Mouse (Mus musculus) Patski (cell line): ENCODE data around the gene Copz1. TPM values are rescaled to one million over a fixed set of nuclear protein-coding genes. Genes with fewer than 3 reads are reported as not detected.

Experiments
- ATAC-seq: fragments of 100-300 bp; one replicate; pipeline ENCODE4 v1.8.0; 2021
- CTCF ChIA-PET: fragments of 350-600 bp; sonication (Branson Sonifier 250); formaldehyde crosslinking; loops from one replicate; lab custom pipeline; 2022; ENCODE audit warnings: inconsistent platforms; lab: Charles Lee
- POLR2A ChIA-PET: fragments of 350-600 bp; sonication (Branson Sonifier 250); formaldehyde crosslinking; loops from one replicate; lab custom pipeline; 2022; ENCODE audit warnings: antibody characterized with exemption, inconsistent platforms; lab: Charles Lee
- DNase-seq: peaks from one replicate; pipeline ENCODE4 v3.0.0-alpha.2; 2011; ENCODE audit warnings: low read depth, low spot score
- H3K27me3 ChIP-seq: fragments of 371-371 bp; one replicate; pipeline ENCODE4 v1.5.1; 2021
- CTCF ChIP-seq: fragments of 100-300 bp; IDR thresholded peaks from one replicate; pipeline ENCODE4 v1.5.1; 2021
- in situ Hi-C: fragments of 300-500 bp; cut with MboI; formaldehyde crosslinking; loops from 3 replicates; pipeline ENCODE4 v1.11.1; 2018; ENCODE audit warnings: low pct_unique_long_range_greater_than_20kb, mixed read lengths
- polyA plus RNA-seq: library from polyadenylated mRNA; unstranded; gene quantifications from one replicate; pipeline ENCODE4 v1.2.3, GENCODE M21; 2021

The Copz1 gene
- polyA plus RNA-seq, 1 experiment from 2014 or later: 163 TPM

DNA sequence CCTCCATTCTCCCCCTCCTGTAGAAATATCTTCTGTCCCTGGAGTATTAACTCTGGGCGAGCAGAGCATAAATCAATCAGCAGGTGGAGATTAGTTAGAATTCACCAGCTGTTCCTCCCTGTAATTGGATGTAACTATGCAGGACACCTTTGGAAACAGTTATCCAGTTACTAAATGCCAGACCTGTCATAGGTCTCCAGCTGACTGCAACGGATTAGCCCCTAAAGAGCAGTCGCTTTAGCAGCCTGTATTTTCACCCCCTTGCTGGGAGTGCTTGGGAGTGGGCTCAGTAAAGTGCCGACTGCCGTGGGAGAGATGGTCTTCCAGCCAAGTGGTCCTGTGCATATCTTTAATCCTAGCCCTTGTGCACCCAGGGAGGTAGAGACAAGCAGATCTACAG, 17.1 kb downstream of the Copz1 start:
- H3K27me3 ChIP-seq: no peaks in the 10 kb centered on the region
- ChIA-PET POLR2A (interaction anchor here (0.6 to 3.2 kb wide), 2 partner anchors 16 to 1074 kb away, joined by 3 to 11 read pairs; no protein-coding TSS in a partner anchor), CTCF (interaction anchor here (1.5 to 4.0 kb wide), 3 partner anchors 9 to 34 kb away, joined by 3 to 25 read pairs (median 11); no protein-coding TSS in a partner anchor)
- DNase-seq (no peak), ATAC-seq (no peak)
- in situ Hi-C loops: no loop called here
- TF ChIP-seq CTCF: no peak

DNA sequence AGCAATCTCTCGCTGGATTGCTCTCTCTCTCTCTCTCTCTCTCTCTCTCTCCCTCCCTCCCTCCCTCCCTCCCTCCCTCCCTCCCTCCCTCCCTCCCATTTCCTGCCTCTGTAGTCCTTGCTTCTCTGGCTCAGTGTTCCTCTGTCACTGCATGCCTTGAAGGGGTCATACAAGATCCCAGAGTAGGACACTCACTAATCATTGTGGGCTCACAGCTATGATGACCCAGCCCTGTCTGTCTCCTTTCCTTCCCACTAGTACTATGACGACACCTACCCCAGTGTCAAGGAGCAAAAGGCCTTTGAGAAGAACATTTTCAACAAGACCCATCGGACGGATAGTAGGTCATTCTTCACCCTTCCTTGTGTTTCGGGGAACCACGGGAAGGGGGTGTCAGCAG, 17.9 kb downstream of the Copz1 start:
- ATAC-seq (no peak), DNase-seq (no peak)
- H3K27me3 ChIP-seq: no peaks in the 10 kb centered on the region
- ChIA-PET CTCF (interaction anchor here (1.2 to 4.0 kb wide), 4 partner anchors 10 to 50 kb away, joined by 3 to 25 read pairs (median 7); partner anchors contain the start of gene Zfp385a), POLR2A (interaction anchor here (0.6 to 3.2 kb wide), 2 partner anchors 15 to 17 kb away, joined by 4 to 11 read pairs; no protein-coding TSS in a partner anchor)
- no peak for TF ChIP-seq CTCF
- in situ Hi-C loops: no loop called here

DNA sequence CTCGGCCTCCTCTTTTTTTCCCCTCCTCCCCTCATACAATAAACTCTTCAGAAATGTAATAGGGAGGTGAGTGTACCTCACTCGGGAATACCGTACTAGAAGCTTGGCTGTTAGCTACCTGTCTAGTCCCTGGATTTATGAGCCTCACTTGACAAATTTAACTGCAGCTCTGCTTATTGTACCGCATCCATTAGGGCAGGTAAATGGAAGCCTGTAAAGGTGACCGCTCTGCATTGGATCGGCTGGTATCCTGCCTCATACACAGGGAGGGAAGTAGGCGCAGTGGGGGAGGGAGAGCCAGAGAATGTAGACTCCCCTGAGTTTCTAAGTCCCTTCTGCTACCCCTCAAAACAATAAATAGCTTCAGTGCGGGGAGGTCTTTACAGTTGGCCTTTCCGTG, 18.3 kb downstream of the Copz1 start:
- in situ Hi-C loops: no loop called here
- ChIA-PET CTCF (interaction anchor here (1.2 to 4.0 kb wide), 4 partner anchors 10 to 49 kb away, joined by 3 to 25 read pairs (median 7); partner anchors contain the start of gene Zfp385a), POLR2A (interaction anchor here (3.2 kb wide), 1 partner anchor 14 kb away, joined by 11 read pairs; no protein-coding TSS in a partner anchor)
- TF ChIP-seq CTCF: no peak
- DNase-seq (no peak), ATAC-seq (no peak)
- H3K27me3 ChIP-seq: no peaks in the 10 kb centered on the region

DNA sequence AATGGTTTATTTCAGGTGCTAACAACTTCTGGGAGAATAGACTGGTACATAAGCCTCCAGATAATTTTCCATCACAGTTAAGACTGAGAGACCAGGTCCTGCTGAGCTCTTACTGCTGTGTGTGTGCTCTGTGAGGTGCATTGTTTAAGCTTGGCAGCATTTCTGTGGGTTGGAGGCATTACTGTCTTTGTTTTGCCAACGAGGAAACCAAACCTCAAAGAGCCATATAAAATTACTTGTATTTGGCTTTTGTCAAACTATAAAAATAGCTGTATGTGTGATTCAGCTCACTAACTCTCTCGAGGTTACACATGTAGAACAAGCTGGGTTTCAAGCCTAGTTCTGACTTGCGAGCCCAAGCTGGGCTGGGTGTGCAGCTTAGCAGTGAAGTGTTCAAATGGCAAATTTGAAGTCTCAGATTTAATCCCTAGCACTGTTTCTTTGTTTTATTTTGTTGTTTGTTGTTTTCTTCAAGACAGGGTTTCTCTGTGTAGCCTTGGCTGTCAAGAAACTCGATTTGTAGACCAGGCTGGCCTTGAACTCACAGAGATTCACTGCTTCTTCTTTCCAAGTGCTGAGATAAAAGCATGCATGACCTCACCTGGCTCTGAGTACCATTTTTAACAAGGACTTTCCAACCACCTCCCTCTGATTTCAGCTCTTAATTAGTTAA, 20.3 kb downstream of the Copz1 start:
- DNase-seq: peak; percentile 61
- no peak for TF ChIP-seq CTCF
- POLR2A ChIA-PET: interaction anchor here (1.2 kb wide), 1 partner anchor 12 kb away, joined by 3 read pairs; no protein-coding TSS in a partner anchor
- CTCF ChIA-PET: interaction anchor here (0.9 to 2.1 kb wide), 10 partner anchors 9 to 110 kb away, joined by 3 to 17 read pairs (median 4); no protein-coding TSS in a partner anchor
- H3K27me3 ChIP-seq: no peaks in the 10 kb centered on the region
- in situ Hi-C loops: no loop called here
- no peak for ATAC-seq

DNA sequence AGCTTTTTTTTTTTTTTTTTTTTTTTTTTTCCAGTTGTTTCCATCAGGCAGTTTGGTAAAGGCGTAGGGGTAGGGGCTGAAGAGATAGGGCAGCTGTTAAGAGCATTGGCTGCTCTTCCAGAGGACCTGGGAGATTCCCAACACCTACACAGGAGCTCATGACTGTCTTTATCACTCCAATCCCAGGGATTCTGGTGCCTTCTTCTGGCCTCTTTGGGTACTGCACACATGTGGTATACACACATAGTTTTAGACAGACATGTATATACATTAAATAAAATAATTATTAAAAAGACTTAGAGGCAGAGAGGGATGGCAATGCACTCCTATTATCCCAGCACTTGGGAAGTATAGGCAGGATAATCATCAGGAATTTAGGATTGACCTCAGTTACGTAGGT, 20.9 kb downstream of the Copz1 start:
- ChIA-PET CTCF (interaction anchor here (0.9 to 2.1 kb wide), 10 partner anchors 9 to 110 kb away, joined by 3 to 17 read pairs (median 4); no protein-coding TSS in a partner anchor), POLR2A (interaction anchor here (1.2 kb wide), 1 partner anchor 12 kb away, joined by 3 read pairs; no protein-coding TSS in a partner anchor)
- no peak for TF ChIP-seq CTCF
- no peak for ATAC-seq
- in situ Hi-C loops: no loop called here
- no peak for DNase-seq
- H3K27me3 ChIP-seq: no peaks in the 10 kb centered on the region

DNA sequence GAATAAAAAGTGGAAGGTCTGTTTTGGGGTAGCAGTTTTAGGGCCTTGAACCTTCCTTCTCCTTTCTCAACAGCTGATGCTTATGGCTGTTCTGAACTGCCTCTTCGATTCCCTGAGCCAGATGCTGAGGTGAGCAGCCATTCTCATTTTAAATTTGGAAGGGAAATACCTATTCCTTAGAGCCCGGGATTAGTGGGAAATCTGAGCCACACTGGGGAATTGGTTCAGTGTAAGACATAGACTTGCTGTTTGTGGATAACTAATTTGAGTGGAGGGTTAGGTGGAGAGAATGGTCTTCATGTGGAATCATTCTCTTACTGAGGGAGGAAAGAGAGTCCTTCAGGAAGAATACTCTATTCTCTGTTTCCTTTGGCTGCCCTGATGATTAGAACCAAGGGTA, 22.1 kb downstream of the Copz1 start:
- TF ChIP-seq CTCF: no peak

DNA sequence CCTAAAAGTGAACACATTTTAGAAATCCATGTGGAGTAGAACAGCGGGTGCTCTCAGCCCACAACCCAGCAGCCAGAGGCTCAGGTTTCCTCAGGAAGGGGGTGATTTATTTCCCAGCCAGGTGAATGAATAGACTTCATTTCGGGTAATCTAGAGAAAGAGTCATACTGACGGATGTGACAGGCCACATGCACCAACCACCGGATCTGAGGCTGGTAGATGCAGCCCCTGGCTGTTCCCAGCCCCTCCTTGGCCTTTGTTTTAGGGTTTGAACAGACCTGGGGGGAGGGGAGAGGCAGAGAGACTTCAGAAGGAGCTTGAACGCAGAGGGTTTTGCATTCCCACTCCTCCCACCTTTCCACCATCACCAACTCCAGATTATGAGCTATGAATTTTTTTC, 23.3 kb downstream of the Copz1 start:
- no peaks in the 10 kb centered on the region for H3K27me3 ChIP-seq
- in situ Hi-C loops: no loop called here
- ATAC-seq (no peak), DNase-seq (no peak)
- ChIA-PET CTCF (interaction anchor here (1.1 to 1.7 kb wide), 4 partner anchors 11 to 113 kb away, joined by 3 to 6 read pairs (median 4); no protein-coding TSS in a partner anchor), POLR2A (no interaction called here)
- TF ChIP-seq CTCF: no peak

More for the DNA sequence above, 22.1 kb downstream of the Copz1 start:
- H3K27me3 ChIP-seq: no peaks in the 10 kb centered on the region
- in situ Hi-C loops: no loop called here
- ChIA-PET POLR2A (no interaction called here), CTCF (interaction anchor here (1.1 to 1.2 kb wide), 2 partner anchors 9 to 13 kb away, joined by 3 read pairs; no protein-coding TSS in a partner anchor)
- ATAC-seq (no peak), DNase-seq (no peak)

DNA sequence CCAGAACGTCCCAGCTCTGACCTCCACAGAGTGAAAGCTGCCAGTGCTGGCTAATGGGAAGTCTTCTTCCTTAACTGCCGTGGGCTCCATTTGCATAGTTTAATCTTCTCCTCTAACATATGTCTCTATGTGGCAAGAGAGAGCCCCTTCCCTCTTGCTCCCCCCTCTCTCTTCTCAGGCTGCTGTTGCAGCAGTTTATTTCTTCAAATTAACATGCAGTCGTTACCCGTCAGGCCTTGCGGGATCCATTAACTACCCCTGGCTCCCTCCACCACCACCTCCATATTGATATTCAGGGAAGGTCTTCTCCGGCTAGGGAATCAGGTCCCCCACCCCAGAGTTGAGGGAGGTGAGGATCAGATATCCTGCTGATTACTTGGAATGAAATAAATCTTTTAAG, 24.8 kb downstream of the Copz1 start:
- no peaks in the 10 kb centered on the region for H3K27me3 ChIP-seq
- no peak for DNase-seq
- ChIA-PET CTCF (interaction anchor here (1.4 kb wide), 1 partner anchor 13 kb away, joined by 6 read pairs; no protein-coding TSS in a partner anchor), POLR2A (no interaction called here)
- in situ Hi-C loops: no loop called here
- ATAC-seq: no peak
- TF ChIP-seq CTCF: no peak

DNA sequence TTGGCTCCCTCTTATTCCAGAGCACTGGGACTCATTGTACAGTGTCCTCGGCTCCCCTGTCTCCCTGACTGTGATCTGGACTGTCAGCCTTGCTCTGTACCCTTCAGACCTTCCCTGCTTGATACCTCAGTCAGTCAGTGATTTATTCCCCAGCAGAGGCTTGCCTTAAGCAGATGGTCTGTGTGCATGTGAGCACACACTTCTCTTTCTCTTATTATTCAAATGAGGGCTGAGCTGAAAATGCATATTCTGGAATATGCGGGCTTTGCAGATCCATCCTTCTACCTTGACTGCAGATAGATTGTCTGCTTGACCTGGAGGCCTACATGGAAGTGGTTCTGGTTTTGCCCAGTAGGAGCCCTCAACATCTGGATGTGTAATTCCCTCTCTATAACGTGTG, 25.5 kb downstream of the Copz1 start:
- no peak for TF ChIP-seq CTCF
- no peak for ATAC-seq
- no peak for DNase-seq
- no peaks in the 10 kb centered on the region for H3K27me3 ChIP-seq
- ChIA-PET POLR2A (no interaction called here), CTCF (interaction anchor here (0.9 kb wide), 1 partner anchor 14 kb away, joined by 4 read pairs; no protein-coding TSS in a partner anchor)
- in situ Hi-C loops: no loop called here

DNA sequence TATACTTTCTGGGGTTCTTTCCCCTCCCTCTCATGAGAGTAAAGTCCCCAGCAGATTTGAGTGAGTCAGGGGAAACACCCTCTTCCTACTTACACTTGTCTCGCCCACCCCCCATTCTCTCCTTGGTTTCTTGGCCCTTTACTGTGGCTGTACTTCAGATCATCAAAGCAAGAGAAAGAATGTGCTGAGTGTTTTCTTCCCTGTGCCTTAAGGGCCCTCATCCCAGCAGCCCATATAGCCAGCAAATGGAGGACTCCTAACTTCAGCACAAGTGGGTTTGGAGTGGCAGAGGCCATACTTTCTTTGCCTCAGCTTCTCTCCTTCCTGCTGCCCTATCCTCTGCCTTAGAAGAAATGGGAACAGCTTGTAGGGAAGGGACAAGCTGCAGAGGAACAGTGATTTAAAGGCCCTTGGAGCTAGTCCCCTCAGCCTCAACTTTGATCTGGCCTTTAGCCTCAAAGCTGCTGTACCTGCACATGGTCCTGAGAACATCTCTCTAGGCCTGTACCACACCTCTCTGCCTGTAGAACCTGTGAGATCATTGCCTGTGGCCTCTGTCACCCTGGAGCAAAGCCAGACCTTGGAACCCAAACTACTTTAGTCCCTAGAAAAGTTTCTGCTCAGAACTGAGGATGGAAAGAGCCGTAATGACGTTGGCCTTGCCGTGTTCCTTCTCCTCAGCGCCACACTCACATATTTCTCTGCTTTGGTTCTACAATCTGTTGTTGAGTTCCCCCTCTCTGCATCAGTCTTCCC, 26.5 kb downstream of the Copz1 start:
- H3K27me3 ChIP-seq: no peaks in the 10 kb centered on the region

More for the DNA sequence above, 26.5 kb downstream of the Copz1 start:
- POLR2A ChIA-PET: no interaction called here
- in situ Hi-C loops: no loop called here
- CTCF ChIA-PET: interaction anchor here (2.6 kb wide), 1 partner anchor 14 kb away, joined by 9 read pairs; no protein-coding TSS in a partner anchor
- ATAC-seq (no peak), DNase-seq (no peak)
- no peak for TF ChIP-seq CTCF
